Mouse (Mus musculus) right cerebral cortex, postnatal 4 days (tissue): ENCODE data around the gene Vmn2r43.
"Not testable (repeated sequence)": the region's sequence is repeated elsewhere in the genome, so short reads cannot be mapped to it uniquely, and the experiment has no call there.

Experiments used
- DNase-seq: peaks from one replicate; pipeline ENCODE4 v3.0.0-alpha.2; 2022

Gene Vmn2r43

GRCm38 (mm10) chr7:8260499-8260898, at the start of gene Vmn2r43:
Vmn2r43 (minus strand) TSS chr7:8260599.
- DNase-seq, result not testable (repeated sequence)

DNA sequence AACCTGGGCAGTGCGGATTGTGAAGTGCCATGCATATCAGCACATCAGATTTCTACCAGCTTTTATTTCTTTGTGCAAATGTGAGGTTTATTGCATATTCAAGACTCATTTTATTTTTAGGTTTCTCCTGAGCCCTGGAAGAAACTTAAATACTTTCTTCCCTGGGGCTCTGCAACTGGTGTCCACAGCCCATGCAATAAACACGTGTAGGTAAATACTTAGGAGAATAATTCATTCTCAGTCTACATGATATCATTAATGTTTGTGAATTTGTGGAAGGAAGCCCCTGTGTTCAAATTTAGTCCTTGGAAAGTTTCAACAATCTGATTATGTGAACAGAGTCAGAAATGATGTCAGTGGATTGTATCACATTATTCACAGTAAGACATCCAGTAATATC, 60.2 kb downstream of the Vmn2r43 start, which contains the start of gene Vmn2r42:
TSS of gene Vmn2r42 (minus strand) at position 101 of the 400 bp plus-strand sequence.
- DNase-seq, result not testable (repeated sequence)
